In the genomic region with DNA sequence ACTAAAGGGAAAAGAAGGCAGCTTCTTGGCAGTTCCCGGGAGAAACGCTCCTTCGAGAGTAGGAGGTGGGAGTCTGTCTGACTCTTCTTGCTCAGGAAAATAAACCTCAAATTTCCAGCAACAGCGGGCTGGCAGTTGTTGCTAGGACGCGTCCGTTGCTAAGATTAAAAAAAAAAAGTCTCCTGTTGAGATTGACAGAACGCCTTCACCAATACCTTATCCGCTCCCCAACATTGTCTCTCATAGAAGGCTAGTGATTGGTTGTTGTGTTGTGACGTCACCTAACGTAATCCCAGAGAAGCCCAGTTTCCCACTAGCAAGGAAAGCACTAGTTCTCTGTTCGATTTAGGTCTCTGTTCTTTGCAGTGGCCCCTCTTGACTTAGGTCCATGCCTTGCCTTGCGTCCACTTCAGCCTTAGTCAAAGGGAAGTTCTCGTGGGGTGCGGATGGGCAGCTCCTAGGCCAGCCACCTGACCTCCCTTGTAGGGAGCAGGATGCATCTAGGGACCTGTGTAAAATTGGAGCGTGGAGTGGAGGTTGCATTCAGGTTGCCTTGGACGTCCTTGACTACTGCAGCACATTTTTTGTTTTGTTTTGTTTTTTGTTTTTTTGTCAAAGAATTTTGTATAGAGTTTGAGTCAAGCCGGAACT, we compare ENCODE assay signal across 8 mouse cellular contexts. TPM values are rescaled to one million over a fixed set of nuclear protein-coding genes. Genes with fewer than 3 reads are reported as not detected.
DNase-seq lines count a peak whose midpoint lies in the region; ATAC-seq and TF ChIP-seq lines count a peak whose summit lies in the region.

TSS of gene Wdr63 (minus strand) at position 210 of the 651 bp plus-strand sequence.

- DNase-seq in ES-E14 (ENCODE audit: low read depth, low spot score) (peak; percentile 68), adipocyte (ENCODE audit: low spot score) (no peak)
- DNase-seq in brain, embryonic 18.5 days (ENCODE audit: low read depth, low spot score), result peak; percentile 82
- peak; percentile 63 for DNase-seq in forebrain, embryonic 11.5 days (ENCODE audit: low spot score)
- DNase-seq in hindbrain, embryonic 11.5 days (ENCODE audit: low spot score), result peak; percentile 82
- DNase-seq in layer of hippocampus, adult 8-10 months (ENCODE audit: low spot score in 2 of 2), result peak; percentile 68 to 76
- peak; percentile 45 to 68 for DNase-seq in lung, adult 18-20 months

- 14% methylated on average over 18 of the region's 18 CpGs for WGBS in forebrain, embryonic 11.5 days
- WGBS in hindbrain, embryonic 11.5 days, result 13% methylated on average over 18 of the region's 18 CpGs
- WGBS in neural tube, embryonic 14.5 days, result 12% methylated on average over 18 of the region's 18 CpGs

- no peak within 1 kb of the TSS for H3K27ac ChIP-seq in ES-E14 (ENCODE audit: insufficient read depth, low read depth, low read length, poor library complexity, severe bottlenecking)
- H3K27ac ChIP-seq in forebrain, embryonic 11.5 days (ENCODE audit: low read depth, low read length), result no peak within 1 kb of the TSS
- H3K27ac ChIP-seq in hindbrain, embryonic 11.5 days (ENCODE audit: low read depth, low read length), result no peak within 1 kb of the TSS
- H3K27ac ChIP-seq in neural tube, embryonic 14.5 days (ENCODE audit: low read depth, low read length), result no peak within 1 kb of the TSS

- no peaks in the 10 kb centered on the region for H3K9me3 ChIP-seq in ES-E14 (ENCODE audit: control insufficient read depth, insufficient read depth, low read depth, low read length)
- H3K9me3 ChIP-seq in forebrain, embryonic 11.5 days (ENCODE audit: control insufficient read depth, low read length), result no peaks in the 10 kb centered on the region; the same call in 1 of the 2 replicates
- H3K9me3 ChIP-seq in hindbrain, embryonic 11.5 days (ENCODE audit: control insufficient read depth, low read length), result no peaks in the 10 kb centered on the region
- H3K9me3 ChIP-seq in neural tube, embryonic 14.5 days (ENCODE audit: control insufficient read depth, low read length), result no peaks in the 10 kb centered on the region

- H3K9ac ChIP-seq in ES-E14 (ENCODE audit: insufficient read depth, low read depth, low read length, poor library complexity, severe bottlenecking), result no peak within 1 kb of the TSS
- peak within 1 kb of the TSS; percentile 37 for H3K9ac ChIP-seq in forebrain, embryonic 11.5 days (ENCODE audit: low read length)
- peak within 1 kb of the TSS; percentile 31; the same call in 1 of the 2 replicates for H3K9ac ChIP-seq in hindbrain, embryonic 11.5 days (ENCODE audit: low read depth, low read length)
- H3K9ac ChIP-seq in neural tube, embryonic 14.5 days (replicated peaks; ENCODE audit: low read depth, low read length), result 0 out of 2 replicates have a peak within 1 kb of the TSS, but pooled peaks have one; percentile 41

- peak within 1 kb of the TSS; percentile 70 for H3K4me2 ChIP-seq in forebrain, embryonic 11.5 days (ENCODE audit: low read depth, low read length, severe bottlenecking)
- peak within 1 kb of the TSS; percentile 85 for H3K4me2 ChIP-seq in hindbrain, embryonic 11.5 days (replicated peaks; ENCODE audit: low read depth, low read length)
- H3K4me2 ChIP-seq in neural tube, embryonic 14.5 days (ENCODE audit: low read depth, low read length), result peak within 1 kb of the TSS; percentile 96

- ATAC-seq in forebrain, embryonic 11.5 days (replicated peaks; ENCODE audit: low FRiP score), result peak; percentile 99
- ATAC-seq in hindbrain, embryonic 11.5 days (ENCODE audit: low FRiP score), result peak; percentile 98
- ATAC-seq in neural tube, embryonic 14.5 days (ENCODE audit: low read depth), result peak; percentile 98

- in situ Hi-C loops in ES-E14 (cut with MboI; ENCODE audit: low sequenced_read_pairs in 2 of 2, unreplicated experiment in 2 of 2), result no loop called here

- no peaks in the 10 kb centered on the region for H3K4me1 ChIP-seq in ES-E14 (ENCODE audit: control insufficient read depth in 2 of 2, insufficient read depth in 2 of 2, low read length in 2 of 2, poor library complexity in 1 of 2)
- no peaks in the 10 kb centered on the region for H3K4me1 ChIP-seq in forebrain, embryonic 11.5 days (replicated peaks; ENCODE audit: control insufficient read depth, insufficient read depth, low read length)
- no peaks in the 10 kb centered on the region for H3K4me1 ChIP-seq in hindbrain, embryonic 11.5 days (replicated peaks; ENCODE audit: control insufficient read depth, insufficient read depth, low read length)
- H3K4me1 ChIP-seq in neural tube, embryonic 14.5 days (ENCODE audit: control insufficient read depth, insufficient read depth, low read length), result peaks cover 7% of the 10 kb centered on the region; the same call in 1 of the 2 replicates

- no peaks in the 10 kb centered on the region for H3K27me3 ChIP-seq in forebrain, embryonic 11.5 days (ENCODE audit: control insufficient read depth, insufficient read depth, low read length)
- no peaks in the 10 kb centered on the region for H3K27me3 ChIP-seq in hindbrain, embryonic 11.5 days (ENCODE audit: control insufficient read depth, insufficient read depth, low read length)
- no peaks in the 10 kb centered on the region for H3K27me3 ChIP-seq in neural tube, embryonic 14.5 days (ENCODE audit: control insufficient read depth, insufficient read depth, low read length)

- no peaks in the 10 kb centered on the region for H3K36me3 ChIP-seq in ES-E14 (ENCODE audit: control insufficient read depth, insufficient read depth, low read length, poor library complexity, severe bottlenecking)
- no peaks in the 10 kb centered on the region for H3K36me3 ChIP-seq in forebrain, embryonic 11.5 days (ENCODE audit: control insufficient read depth, insufficient read depth, low read length)
- no peaks in the 10 kb centered on the region for H3K36me3 ChIP-seq in hindbrain, embryonic 11.5 days (ENCODE audit: control insufficient read depth, insufficient read depth, low read length)
- no peaks in the 10 kb centered on the region for H3K36me3 ChIP-seq in neural tube, embryonic 14.5 days (ENCODE audit: control insufficient read depth, insufficient read depth, low read length)

- H3K4me3 ChIP-seq in ES-E14 (ENCODE audit: insufficient read depth in 1 of 2, low read depth in 1 of 2, low read length in 2 of 2, poor library complexity in 1 of 2, severe bottlenecking in 1 of 2), result peak within 1 kb of the TSS; percentile 7 to 69; a peak in 3 of 4 replicates
- H3K4me3 ChIP-seq in forebrain, embryonic 11.5 days (ENCODE audit: low read depth, low read length), result peak within 1 kb of the TSS; percentile 36
- H3K4me3 ChIP-seq in hindbrain, embryonic 11.5 days (ENCODE audit: low read depth, low read length), result peak within 1 kb of the TSS; percentile 39
- peak within 1 kb of the TSS; percentile 38 for H3K4me3 ChIP-seq in neural tube, embryonic 14.5 days (ENCODE audit: low read depth, low read length)

TF ChIP-seq in ES-E14, 5 proteins besides CTCF, POLR2A, EP300 and RAD21:
- TF ChIP-seq ZNF384 (IDR thresholded peaks at IDR 0.05; ENCODE audit: low read depth, low read length) (peak; percentile 98), CHD2 (IDR thresholded peaks at IDR 0.05; ENCODE audit: low read depth, low read length) (peak; percentile 60), ZC3H11A (IDR thresholded peaks at IDR 0.05; ENCODE audit: borderline replicate concordance, low read depth, low read length) (no peak)

RNA-seq across cellular contexts. Expression of gene Wdr63, which starts in this region (rescaled TPM):
- 0.32 and 0.67 TPM in 2 replicates for total RNA-seq in ES-E14 (2012; rRNA removed)
- polyA plus RNA-seq in forebrain, embryonic 11.5 days (2014; fragmentation: Nextera tagmentation; extraction: Ambion mirVana), result 0.09 TPM in 1 of 2 replicates, not detected in the other
- polyA plus RNA-seq in hindbrain, embryonic 11.5 days (2014; fragmentation: Nextera tagmentation; extraction: Ambion mirVana), result 1.0 and 1.8 TPM in 2 replicates
- total RNA-seq in layer of hippocampus, adult 8-10 months (2022), result 1 to 10 TPM in 2 of 4 experiments, under 1 TPM in 2; 0.67 to 1.7 (median 0.96) TPM
- polyA plus RNA-seq in neural tube, embryonic 14.5 days (2014; fragmentation: Nextera tagmentation; extraction: Ambion mirVana), result 0.31 and 0.43 TPM in 2 replicates

Comparison
In these comparisons a context has a peak if more than half of its experiments do, and no peak if none do; other contexts are left out.
1. Peak in DNase-seq and H3K4me3 ChIP-seq in ES-E14; RNA of the gene not detected or under 1 TPM.
2. Peak in DNase-seq, ATAC-seq, H3K4me3 ChIP-seq, H3K9ac ChIP-seq and H3K4me2 ChIP-seq in forebrain, embryonic 11.5 days; RNA of the gene not detected or under 1 TPM.
3. Peak in ATAC-seq, H3K4me3 ChIP-seq, H3K9ac ChIP-seq and H3K4me2 ChIP-seq in neural tube, embryonic 14.5 days; RNA of the gene not detected or under 1 TPM.